Mouse (Mus musculus): ENCODE data around the gene Hist1h4a. TPM values are rescaled to one million over a fixed set of nuclear protein-coding genes. Genes with fewer than 3 reads are reported as not detected.
"Not testable (repeated sequence)": the region's sequence is repeated elsewhere in the genome, so short reads cannot be mapped to it uniquely, and the experiment has no call there.

Hist1h4a gene
- polyA plus RNA-seq (2012; ENCODE audit: insufficient read depth, insufficient read length, low replicate concordance, missing spikeins): not detected in 2 replicates

- H3K27ac ChIP-seq (ENCODE audit: insufficient read depth, low read depth, low read length): peak within 1 kb of the TSS; percentile 93
- TF ChIP-seq CTCF (IDR thresholded peaks at IDR 0.05; ENCODE audit: insufficient read depth, low read depth, low read length): no peak
- TF ChIP-seq POLR2A (IDR thresholded peaks at IDR 0.05; ENCODE audit: insufficient read depth, low read depth, low read length): peak; percentile 90
- peaks cover 3% of the 10 kb centered on the region; the same call in 1 of the 2 replicates for H3K4me1 ChIP-seq (ENCODE audit: control insufficient read depth, insufficient read depth, low read length)
- under 1% methylated on average over 67 of the region's 72 CpGs for WGBS
- H3K4me3 ChIP-seq (ENCODE audit: insufficient read depth, low read depth, low read length): peak within 1 kb of the TSS; percentile 65
These were observed at the start of gene Hist1h4a for GRCm38 (mm10) chr13:23760972-23761864. TSS of gene Hist1h4a (minus strand) at chr13:23761230.

GRCm38 (mm10) chr13:23806422-23807052 lies 45.5 kb upstream of the Hist1h4a start, which contains the start of gene Slc17a2:
TSS of gene Slc17a2 (plus strand) at chr13:23806993.
- Histone ChIP-seq H3K4me3 (ENCODE audit: insufficient read depth, low read depth, low read length) (no peak within 1 kb of the TSS), H3K27ac (ENCODE audit: insufficient read depth, low read depth, low read length) (no peak within 1 kb of the TSS), H3K4me1 (ENCODE audit: control insufficient read depth, insufficient read depth, low read length) (no peaks in the 10 kb centered on the region)
- TF ChIP-seq CTCF (IDR thresholded peaks at IDR 0.05; ENCODE audit: insufficient read depth, low read depth, low read length): no peak
- TF ChIP-seq POLR2A (IDR thresholded peaks at IDR 0.05; ENCODE audit: insufficient read depth, low read depth, low read length): no peak
- WGBS: 93% methylated on average over 15 of the region's 15 CpGs

- Histone ChIP-seq H3K4me3 (ENCODE audit: insufficient read depth, low read depth, low read length) (no peak overlapping the region), H3K27ac (ENCODE audit: insufficient read depth, low read depth, low read length) (no peak overlapping the region), H3K4me1 (ENCODE audit: control insufficient read depth, insufficient read depth, low read length) (no peaks in the 10 kb centered on the region)
- no peak for TF ChIP-seq POLR2A (IDR thresholded peaks at IDR 0.05; ENCODE audit: insufficient read depth, low read depth, low read length)
- WGBS: 87% methylated on average over 2 of the region's 2 CpGs
These were observed 43.5 kb upstream of the Hist1h4a start for GRCm38 (mm10) chr13:23804532-23804931.

GRCm38 (mm10) chr13:23799405-23799804 lies 38.4 kb upstream of the Hist1h4a start:
- 88% methylated on average over 5 of the region's 5 CpGs for WGBS
- Histone ChIP-seq H3K27ac (ENCODE audit: insufficient read depth, low read depth, low read length) (no peak overlapping the region), H3K4me1 (ENCODE audit: control insufficient read depth, insufficient read depth, low read length) (no peaks in the 10 kb centered on the region), H3K4me3 (ENCODE audit: insufficient read depth, low read depth, low read length) (no peak overlapping the region)
- TF ChIP-seq POLR2A (IDR thresholded peaks at IDR 0.05; ENCODE audit: insufficient read depth, low read depth, low read length) (no peak), CTCF (IDR thresholded peaks at IDR 0.05; ENCODE audit: insufficient read depth, low read depth, low read length) (no peak)

- 38% methylated on average over 2 of the region's 2 CpGs for WGBS
- Histone ChIP-seq H3K4me1 (ENCODE audit: control insufficient read depth, insufficient read depth, low read length) (no peaks in the 10 kb centered on the region), H3K27ac (ENCODE audit: insufficient read depth, low read depth, low read length) (no peak overlapping the region)
These were observed 31.5 kb upstream of the Hist1h4a start for GRCm38 (mm10) chr13:23792520-23792919.

GRCm38 (mm10) chr13:23779025-23779424 lies 18.0 kb upstream of the Hist1h4a start:
- 92% methylated on average over 4 of the region's 4 CpGs for WGBS
- no peak overlapping the region for H3K27ac ChIP-seq (ENCODE audit: insufficient read depth, low read depth, low read length)
- H3K4me3 ChIP-seq (ENCODE audit: insufficient read depth, low read depth, low read length): no peak overlapping the region
- H3K4me1 ChIP-seq (ENCODE audit: control insufficient read depth, insufficient read depth, low read length): no peaks in the 10 kb centered on the region
- no peak for TF ChIP-seq CTCF (IDR thresholded peaks at IDR 0.05; ENCODE audit: insufficient read depth, low read depth, low read length)

More at GRCm38 (mm10) chr13:23792520-23792919, 31.5 kb upstream of the Hist1h4a start:
- no peak overlapping the region for H3K4me3 ChIP-seq (ENCODE audit: insufficient read depth, low read depth, low read length)
- TF ChIP-seq CTCF (IDR thresholded peaks at IDR 0.05; ENCODE audit: insufficient read depth, low read depth, low read length) (no peak), POLR2A (IDR thresholded peaks at IDR 0.05; ENCODE audit: insufficient read depth, low read depth, low read length) (no peak)

- TF ChIP-seq CTCF (IDR thresholded peaks at IDR 0.05; ENCODE audit: insufficient read depth, low read depth, low read length): no peak
- no peak for TF ChIP-seq POLR2A (IDR thresholded peaks at IDR 0.05; ENCODE audit: insufficient read depth, low read depth, low read length)
- Histone ChIP-seq H3K27ac (ENCODE audit: insufficient read depth, low read depth, low read length) (no peak overlapping the region), H3K4me3 (ENCODE audit: insufficient read depth, low read depth, low read length) (no peak overlapping the region), H3K4me1 (ENCODE audit: control insufficient read depth, insufficient read depth, low read length) (no peaks in the 10 kb centered on the region)
- 87% methylated on average over 7 of the region's 7 CpGs for WGBS
These were observed 17.3 kb upstream of the Hist1h4a start for GRCm38 (mm10) chr13:23778339-23778738.

GRCm38 (mm10) chr13:23772561-23773313 lies 11.7 kb upstream of the Hist1h4a start:
- WGBS: 26% methylated on average over 21 of the region's 21 CpGs
- Histone ChIP-seq H3K27ac (ENCODE audit: insufficient read depth, low read depth, low read length) (no peak overlapping the region), H3K4me3 (ENCODE audit: insufficient read depth, low read depth, low read length) (no peak overlapping the region), H3K4me1 (ENCODE audit: control insufficient read depth, insufficient read depth, low read length) (peaks cover 3% of the 10 kb centered on the region)
- no peak for TF ChIP-seq POLR2A (IDR thresholded peaks at IDR 0.05; ENCODE audit: insufficient read depth, low read depth, low read length)
- no peak for TF ChIP-seq CTCF (IDR thresholded peaks at IDR 0.05; ENCODE audit: insufficient read depth, low read depth, low read length)

- WGBS: 92% methylated on average over 2 of the region's 2 CpGs
- H3K27ac ChIP-seq (ENCODE audit: insufficient read depth, low read depth, low read length); H3K4me3 ChIP-seq (ENCODE audit: insufficient read depth, low read depth, low read length); H3K4me1 ChIP-seq (ENCODE audit: control insufficient read depth, insufficient read depth, low read length): not testable (repeated sequence)
These were observed 8.6 kb upstream of the Hist1h4a start, which contains the start of gene Trim38 for GRCm38 (mm10) chr13:23769613-23770012. TSS of gene Trim38 (plus strand) at chr13:23769913.
